Mouse (Mus musculus) heart, adult 8-10 months (tissue): ENCODE measurements around the gene 2700097O09Rik. TPM values are rescaled to one million over a fixed set of nuclear protein-coding genes. Genes with fewer than 3 reads are reported as not detected.

Experiments used
- total RNA-seq, 4 experiments: library from RNA; stranded (reverse); gene quantifications; 2 replicates each; pipeline ENCODE4 v1.2.4; 2022

Gene 2700097O09Rik
- total RNA-seq, 4 experiments from 2014 or later, result 6.9 to 9.9 (median 8.3) TPM

Other genes starting within 250 kb of the 2700097O09Rik start
- 100 to 1,000 TPM; 390 to 423 (median 413) TPM for gene Cfl2, start 217.2 kb downstream of the 2700097O09Rik start, total RNA-seq
- gene Gm20403, start 93.6 kb downstream of the 2700097O09Rik start, total RNA-seq, result not detected
- 1 to 10 TPM; 4.4 to 8.2 (median 7.9) TPM for gene Baz1a, start 65.8 kb downstream of the 2700097O09Rik start, total RNA-seq
- gene Srp54a, start 152 bp upstream of the 2700097O09Rik start, total RNA-seq, result 10 to 100 TPM; 84.1 to 97.9 (median 91.8) TPM
- 10 to 100 TPM in 3 of 4 experiments, 1 to 10 TPM in 1; 8.7 to 13.8 (median 12.6) TPM for gene Fam177a, start 44.4 kb upstream of the 2700097O09Rik start, total RNA-seq
- gene Srp54b, start 75.0 kb upstream of the 2700097O09Rik start, total RNA-seq, result 10 to 100 TPM; 24.1 to 59.5 (median 40.9) TPM
- 1 to 10 TPM in 1 of 4 experiments, under 1 TPM in 1, not detected in 2; 0.54 to 5.8 TPM for gene 1700047I17Rik2, start 119.5 kb upstream of the 2700097O09Rik start, total RNA-seq
- gene Srp54c, start 150.1 kb upstream of the 2700097O09Rik start, total RNA-seq, result 10 to 100 TPM; 25.5 to 38.5 (median 28.2) TPM
- 10 to 100 TPM; 10.3 to 14.4 (median 12.2) TPM for gene 1110008L16Rik, start 219.5 kb upstream of the 2700097O09Rik start, total RNA-seq
- 10 to 100 TPM in 1 of 4 experiments, 1 to 10 TPM in 3; 8.4 to 10.9 (median 9.3) TPM for gene Ppp2r3c, start 222.9 kb upstream of the 2700097O09Rik start, total RNA-seq